Mouse (Mus musculus): ENCODE results near the gene Desi1.
A peak's percentile ranks its signal among the peaks of the same experiment; 100 is the strongest.
"Not testable (repeated sequence)": the region's sequence is repeated elsewhere in the genome, so short reads cannot be mapped to it uniquely, and the experiment has no call there.

The Desi1 gene

GRCm38 (mm10) chr15:82017461-82017860, 16.2 kb downstream of the Desi1 start:
- DNase-seq, result no peak

- no peak for DNase-seq
Observed at GRCm38 (mm10) chr15:82016830-82017229, 16.8 kb downstream of the Desi1 start.

GRCm38 (mm10) chr15:82016101-82016808, 17.4 kb downstream of the Desi1 start:
- DNase-seq, result peak; percentile 100

- peak; percentile 32 for DNase-seq
Observed at GRCm38 (mm10) chr15:82015392-82016100, 18.1 kb downstream of the Desi1 start.

GRCm38 (mm10) chr15:82014745-82015391, 18.8 kb downstream of the Desi1 start:
- no peak for DNase-seq

- no peak for DNase-seq
Observed at GRCm38 (mm10) chr15:82011947-82012346, 21.7 kb downstream of the Desi1 start.

- DNase-seq, result no peak
Observed at GRCm38 (mm10) chr15:82004257-82004656, 29.4 kb downstream of the Desi1 start.

- DNase-seq, result no peak
Observed at GRCm38 (mm10) chr15:81993992-81994391, 39.7 kb downstream of the Desi1 start.

GRCm38 (mm10) chr15:81990549-81990948, 43.1 kb downstream of the Desi1 start:
- DNase-seq, result no peak

- DNase-seq, result peak; percentile 93
Observed at GRCm38 (mm10) chr15:81989371-81990062, 44.1 kb downstream of the Desi1 start.

GRCm38 (mm10) chr15:81987646-81988045, 46.0 kb downstream of the Desi1 start, which contains the start of gene Xrcc6:
Xrcc6 (plus strand) TSS chr15:81987835.
- no peak for DNase-seq

GRCm38 (mm10) chr15:81985267-81986161, 48.1 kb downstream of the Desi1 start:
- no peak for DNase-seq

- DNase-seq, result no peak
Observed at GRCm38 (mm10) chr15:81982173-81982572, 51.5 kb downstream of the Desi1 start.

- no peak for DNase-seq
Observed at GRCm38 (mm10) chr15:81980321-81980720, 53.3 kb downstream of the Desi1 start, which contains the start of gene 1700029P11Rik. 1700029P11Rik (plus strand) TSS chr15:81980540.

GRCm38 (mm10) chr15:81975156-81975555, 58.5 kb downstream of the Desi1 start:
- not testable (repeated sequence) for DNase-seq

- DNase-seq, result not testable (repeated sequence)
Observed at GRCm38 (mm10) chr15:81970498-81970897, 63.2 kb downstream of the Desi1 start.

- not testable (repeated sequence) for DNase-seq
Observed at GRCm38 (mm10) chr15:81969635-81970034, 64.0 kb downstream of the Desi1 start.

- no peak for DNase-seq
Observed at GRCm38 (mm10) chr15:81969173-81969572, 64.5 kb downstream of the Desi1 start.

GRCm38 (mm10) chr15:81968447-81968846, 65.2 kb downstream of the Desi1 start:
- no peak for DNase-seq

GRCm38 (mm10) chr15:81967821-81968220, 65.8 kb downstream of the Desi1 start:
- no peak for DNase-seq

GRCm38 (mm10) chr15:81966062-81966829, 67.4 kb downstream of the Desi1 start:
- no peak for DNase-seq
